Mouse (Mus musculus): Measurements from ENCODE around the gene Gm28308.

- TF ChIP-seq POLR2A (IDR thresholded peaks at IDR 0.05; ENCODE audit: extremely low read depth, insufficient read depth, low read length) (no peak), CTCF (IDR thresholded peaks at IDR 0.05; ENCODE audit: extremely low read depth, insufficient read depth, low read length) (no peak)
Measured at GRCm38 (mm10) chr6:52137841-52138535, 75.2 kb downstream of the Gm28308 start.
